Mouse (Mus musculus): ENCODE measurements around the gene Cacna2d4. TPM values are rescaled to one million over a fixed set of nuclear protein-coding genes. Genes with fewer than 3 reads are reported as not detected.
"Not testable (repeated sequence)": the region's sequence is repeated elsewhere in the genome, so short reads cannot be mapped to it uniquely, and the experiment has no call there.

Cacna2d4 gene
- polyA plus RNA-seq, 1 experiment from 2014 or later, result 0.05 TPM

- WGBS, result 86% methylated on average over 8 of the region's 8 CpGs
- DNase-seq (ENCODE audit: low spot score, missing footprints) (no peak), ATAC-seq (ENCODE audit: low FRiP score) (no peak)
- Histone ChIP-seq H3K4me3 (ENCODE audit: low read depth, low read length) (no peak overlapping the region), H3K4me1 (ENCODE audit: control insufficient read depth, insufficient read depth, low read length) (no peaks in the 10 kb centered on the region), H3K27me3 (ENCODE audit: control insufficient read depth, insufficient read depth, low read length) (no peaks in the 10 kb centered on the region), H3K36me3 (ENCODE audit: control insufficient read depth, insufficient read depth, low read length) (peaks cover 25% of the 10 kb centered on the region), H3K9ac (ENCODE audit: low read length) (no peak overlapping the region), H3K27ac (ENCODE audit: low read depth, low read length) (no peak overlapping the region), H3K4me2 (no peak overlapping the region), H3K9me3 (ENCODE audit: control insufficient read depth, low read length) (no peaks in the 10 kb centered on the region)
These were observed 121.8 kb downstream of the Cacna2d4 start for GRCm38 (mm10) chr6:119358020-119358571.

GRCm38 (mm10) chr6:119360250-119360649 lies 123.9 kb downstream of the Cacna2d4 start:
- WGBS, result 96% methylated on average over 6 of the region's 6 CpGs
- DNase-seq (ENCODE audit: low spot score, missing footprints); ATAC-seq (ENCODE audit: low FRiP score); H3K27ac ChIP-seq (ENCODE audit: low read depth, low read length); H3K4me3 ChIP-seq (ENCODE audit: low read depth, low read length); H3K9me3 ChIP-seq (ENCODE audit: control insufficient read depth, low read length); H3K4me1 ChIP-seq (ENCODE audit: control insufficient read depth, insufficient read depth, low read length); H3K4me2 ChIP-seq; H3K27me3 ChIP-seq (ENCODE audit: control insufficient read depth, insufficient read depth, low read length); H3K9ac ChIP-seq (ENCODE audit: low read length): not testable (repeated sequence)
- H3K36me3 ChIP-seq (ENCODE audit: control insufficient read depth, insufficient read depth, low read length), result peaks cover 19% of the 10 kb centered on the region

GRCm38 (mm10) chr6:119360925-119361702 lies 124.8 kb downstream of the Cacna2d4 start:
- no peak for DNase-seq (ENCODE audit: low spot score, missing footprints)
- no peak for ATAC-seq (ENCODE audit: low FRiP score)
- Histone ChIP-seq H3K27me3 (ENCODE audit: control insufficient read depth, insufficient read depth, low read length) (no peaks in the 10 kb centered on the region), H3K36me3 (ENCODE audit: control insufficient read depth, insufficient read depth, low read length) (peaks cover 13% of the 10 kb centered on the region), H3K27ac (ENCODE audit: low read depth, low read length) (no peak overlapping the region), H3K9ac (ENCODE audit: low read length) (no peak overlapping the region), H3K4me3 (ENCODE audit: low read depth, low read length) (no peak overlapping the region), H3K9me3 (ENCODE audit: control insufficient read depth, low read length) (no peaks in the 10 kb centered on the region), H3K4me1 (ENCODE audit: control insufficient read depth, insufficient read depth, low read length) (no peaks in the 10 kb centered on the region), H3K4me2 (no peak overlapping the region)
- WGBS, result 88% methylated on average over 3 of the region's 3 CpGs

GRCm38 (mm10) chr6:119363593-119363992 lies 127.3 kb downstream of the Cacna2d4 start:
- H3K36me3 ChIP-seq (ENCODE audit: control insufficient read depth, insufficient read depth, low read length), result peaks cover 9% of the 10 kb centered on the region; the same call in 1 of the 2 replicates
- H3K4me1 ChIP-seq (ENCODE audit: control insufficient read depth, insufficient read depth, low read length), result no peaks in the 10 kb centered on the region
- 96% methylated on average over 5 of the region's 5 CpGs for WGBS
- no peaks in the 10 kb centered on the region for H3K27me3 ChIP-seq (ENCODE audit: control insufficient read depth, insufficient read depth, low read length)
- no peak for DNase-seq (ENCODE audit: low spot score, missing footprints)
- no peak overlapping the region for H3K4me2 ChIP-seq
- no peak overlapping the region for H3K27ac ChIP-seq (ENCODE audit: low read depth, low read length)
- H3K9ac ChIP-seq (ENCODE audit: low read length), result no peak overlapping the region
- no peaks in the 10 kb centered on the region for H3K9me3 ChIP-seq (ENCODE audit: control insufficient read depth, low read length)
- no peak for ATAC-seq (ENCODE audit: low FRiP score)
- H3K4me3 ChIP-seq (ENCODE audit: low read depth, low read length), result no peak overlapping the region

GRCm38 (mm10) chr6:119366800-119367199 lies 130.5 kb downstream of the Cacna2d4 start:
- not testable (repeated sequence) for H3K27ac ChIP-seq (ENCODE audit: low read depth, low read length); H3K9me3 ChIP-seq (ENCODE audit: control insufficient read depth, low read length); H3K27me3 ChIP-seq (ENCODE audit: control insufficient read depth, insufficient read depth, low read length); DNase-seq (ENCODE audit: low spot score, missing footprints); H3K9ac ChIP-seq (ENCODE audit: low read length); H3K4me2 ChIP-seq; ATAC-seq (ENCODE audit: low FRiP score); H3K4me1 ChIP-seq (ENCODE audit: control insufficient read depth, insufficient read depth, low read length); H3K36me3 ChIP-seq (ENCODE audit: control insufficient read depth, insufficient read depth, low read length); H3K4me3 ChIP-seq (ENCODE audit: low read depth, low read length)
- 91% methylated on average over 3 of the region's 4 CpGs for WGBS

- peaks cover 5% of the 10 kb centered on the region; the same call in 1 of the 2 replicates for H3K36me3 ChIP-seq (ENCODE audit: control insufficient read depth, insufficient read depth, low read length)
These were observed 131.1 kb downstream of the Cacna2d4 start for GRCm38 (mm10) chr6:119367382-119367781.

GRCm38 (mm10) chr6:119371624-119372023 lies 135.3 kb downstream of the Cacna2d4 start:
- H3K27ac ChIP-seq (ENCODE audit: low read depth, low read length), result no peak overlapping the region
- no peak overlapping the region for H3K4me2 ChIP-seq
- H3K36me3 ChIP-seq (ENCODE audit: control insufficient read depth, insufficient read depth, low read length), result no peaks in the 10 kb centered on the region
- no peaks in the 10 kb centered on the region for H3K27me3 ChIP-seq (ENCODE audit: control insufficient read depth, insufficient read depth, low read length)
- DNase-seq (ENCODE audit: low spot score, missing footprints), result no peak
- ATAC-seq (ENCODE audit: low FRiP score), result no peak
- no peak overlapping the region for H3K9ac ChIP-seq (ENCODE audit: low read length)
- no peaks in the 10 kb centered on the region for H3K4me1 ChIP-seq (ENCODE audit: control insufficient read depth, insufficient read depth, low read length)
- no peaks in the 10 kb centered on the region for H3K9me3 ChIP-seq (ENCODE audit: control insufficient read depth, low read length)
- H3K4me3 ChIP-seq (ENCODE audit: low read depth, low read length), result no peak overlapping the region

More at GRCm38 (mm10) chr6:119367382-119367781, 131.1 kb downstream of the Cacna2d4 start:
- 94% methylated on average over 2 of the region's 2 CpGs for WGBS
- Histone ChIP-seq H3K4me3 (ENCODE audit: low read depth, low read length) (no peak overlapping the region), H3K4me1 (ENCODE audit: control insufficient read depth, insufficient read depth, low read length) (no peaks in the 10 kb centered on the region), H3K9me3 (ENCODE audit: control insufficient read depth, low read length) (no peaks in the 10 kb centered on the region), H3K27me3 (ENCODE audit: control insufficient read depth, insufficient read depth, low read length) (no peaks in the 10 kb centered on the region), H3K4me2 (no peak overlapping the region), H3K9ac (ENCODE audit: low read length) (no peak overlapping the region), H3K27ac (ENCODE audit: low read depth, low read length) (no peak overlapping the region)
- ATAC-seq (ENCODE audit: low FRiP score) (no peak), DNase-seq (ENCODE audit: low spot score, missing footprints) (no peak)

GRCm38 (mm10) chr6:119372237-119372636 lies 135.9 kb downstream of the Cacna2d4 start:
- H3K9ac ChIP-seq (ENCODE audit: low read length), result no peak overlapping the region
- no peak overlapping the region for H3K4me2 ChIP-seq
- ATAC-seq (ENCODE audit: low FRiP score) (no peak), DNase-seq (ENCODE audit: low spot score, missing footprints) (no peak)
- no peaks in the 10 kb centered on the region for H3K4me1 ChIP-seq (ENCODE audit: control insufficient read depth, insufficient read depth, low read length)
- H3K4me3 ChIP-seq (ENCODE audit: low read depth, low read length), result no peak overlapping the region
- H3K27me3 ChIP-seq (ENCODE audit: control insufficient read depth, insufficient read depth, low read length), result no peaks in the 10 kb centered on the region
- H3K36me3 ChIP-seq (ENCODE audit: control insufficient read depth, insufficient read depth, low read length), result no peaks in the 10 kb centered on the region
- no peaks in the 10 kb centered on the region for H3K9me3 ChIP-seq (ENCODE audit: control insufficient read depth, low read length)
- 87% methylated on average over 5 of the region's 5 CpGs for WGBS
- no peak overlapping the region for H3K27ac ChIP-seq (ENCODE audit: low read depth, low read length)

GRCm38 (mm10) chr6:119373000-119373705 lies 136.8 kb downstream of the Cacna2d4 start:
- H3K36me3 ChIP-seq (ENCODE audit: control insufficient read depth, insufficient read depth, low read length), result no peaks in the 10 kb centered on the region
- DNase-seq (ENCODE audit: low spot score, missing footprints) (no peak), ATAC-seq (ENCODE audit: low FRiP score) (no peak)
- H3K27ac ChIP-seq (ENCODE audit: low read depth, low read length), result no peak overlapping the region
- H3K27me3 ChIP-seq (ENCODE audit: control insufficient read depth, insufficient read depth, low read length), result no peaks in the 10 kb centered on the region
- H3K9me3 ChIP-seq (ENCODE audit: control insufficient read depth, low read length), result no peaks in the 10 kb centered on the region
- no peak overlapping the region for H3K4me2 ChIP-seq
- no peak overlapping the region for H3K4me3 ChIP-seq (ENCODE audit: low read depth, low read length)
- no peaks in the 10 kb centered on the region for H3K4me1 ChIP-seq (ENCODE audit: control insufficient read depth, insufficient read depth, low read length)
- H3K9ac ChIP-seq (ENCODE audit: low read length), result no peak overlapping the region

All from midbrain, embryonic 11.5 days (tissue).